Mouse (Mus musculus) heart, postnatal 0 days (tissue): ENCODE measurements around the gene Sat2. TPM values are rescaled to one million over a fixed set of nuclear protein-coding genes. Genes with fewer than 3 reads are reported as not detected.

Experiments used
- ATAC-seq: fragments of 200-750 bp; cut with Nextera tagmentation; 2 replicates; pipeline ENCODE4 v1.8.0; 2017; ENCODE audit warnings: low read depth, moderate number of reproducible peaks, moderate library complexity; ENCODE audit not compliant: insufficient read depth
- DNase-seq: peaks from one replicate; pipeline ENCODE4 v3.0.0-alpha.2; 2016; ENCODE audit warnings: low spot score
- H3K27ac ChIP-seq: fragments of 300-500 bp; sonication (generic); 2 replicates; pipeline ENCODE4 v1.5.1; 2014; ENCODE audit warnings: low read depth, mild to moderate bottlenecking
- H3K27me3 ChIP-seq: fragments of 300-500 bp; sonication (generic); 2 replicates; pipeline ENCODE4 v1.6.1; 2014; ENCODE audit warnings: low read length, mixed read lengths; ENCODE audit not compliant: control insufficient read depth, insufficient read depth
- H3K36me3 ChIP-seq: fragments of 300-500 bp; sonication (generic); replicated peaks from 2 replicates; pipeline ENCODE4 v1.6.1; 2014; ENCODE audit warnings: low read length, mixed read lengths; ENCODE audit not compliant: control insufficient read depth, insufficient read depth
- H3K4me1 ChIP-seq: fragments of 300-500 bp; sonication (generic); 2 replicates; pipeline ENCODE4 v1.6.1; 2014; ENCODE audit warnings: antibody characterized with exemption; ENCODE audit not compliant: control insufficient read depth, insufficient read depth
- H3K4me2 ChIP-seq: fragments of 300-500 bp; sonication (generic); 2 replicates; pipeline ENCODE4 v1.6.1; 2014; ENCODE audit warnings: low read depth, mild to moderate bottlenecking, low read length, moderate library complexity
- H3K4me3 ChIP-seq: fragments of 300-500 bp; sonication (generic); 2 replicates; pipeline ENCODE4 v1.5.1; 2014; ENCODE audit warnings: low read depth, low read length
- H3K9ac ChIP-seq: fragments of 300-500 bp; sonication (generic); replicated peaks from 2 replicates; pipeline ENCODE4 v1.6.1; 2014; ENCODE audit warnings: low read depth, low read length, mixed read lengths
- H3K9me3 ChIP-seq: fragments of 300-500 bp; sonication (generic); replicated peaks from 2 replicates; pipeline ENCODE4 v1.6.1; 2016; ENCODE audit warnings: low read length; ENCODE audit not compliant: control insufficient read depth
- CTCF ChIP-seq: IDR thresholded peaks from 2 replicates; pipeline ENCODE4 v1.5.1; 2016; ENCODE audit warnings: antibody characterized with exemption, control low read depth, low read depth
- EP300 ChIP-seq: IDR thresholded peaks from 2 replicates; pipeline ENCODE4 v1.6.1; 2016; ENCODE audit warnings: antibody characterized with exemption, low read depth
- WGBS: fragments of 180-500 bp; shearing (Covaris S2); extraction: QIAGEN DNeasy Blood & Tissue Kit; methylation state at CpG from one replicate; pipeline ENCODE4 v1.1.7; 2014; 5-methylcytosine and 5-hydroxymethylcytosine counted together
- polyA plus RNA-seq: library from polyadenylated mRNA; unstranded; fragments of >200 nt; fragmentation: Nextera tagmentation; extraction: Ambion mirVana; gene quantifications from 2 replicates; pipeline ENCODE4 v1.2.1, GENCODE M21; 2015
- total RNA-seq: library from RNA; depleted of rRNA; stranded (reverse); fragments of >200 nt; gene quantifications from 2 replicates; pipeline ENCODE4 v1.2.3, GENCODE M21; 2014; ENCODE audit warnings: low replicate concordance

Sat2 gene
- total and polyA plus RNA-seq, 2 experiments from 2014 or later: 7.3 to 18.8 TPM

GRCm38 (mm10) chr11:69584008-69584407 lies 37.8 kb upstream of the Sat2 start:
- Histone ChIP-seq H3K4me3 (no peak overlapping the region), H3K27ac (no peak overlapping the region), H3K9me3 (no peaks in the 10 kb centered on the region), H3K27me3 (no peaks in the 10 kb centered on the region), H3K9ac (no peak overlapping the region), H3K4me2 (no peak overlapping the region), H3K4me1 (peaks cover 8% of the 10 kb centered on the region; the same call in 1 of the 2 replicates), H3K36me3 (peaks cover 20% of the 10 kb centered on the region)
- TF ChIP-seq CTCF (no peak), EP300 (no peak)
- DNase-seq (no peak), ATAC-seq (no peak)
- WGBS: 79% methylated on average over 7 of the region's 7 CpGs

- H3K9me3 ChIP-seq: no peaks in the 10 kb centered on the region
- H3K4me2 ChIP-seq: no peak overlapping the region
- no peak overlapping the region for H3K27ac ChIP-seq
- WGBS: 95% methylated on average over 13 of the region's 13 CpGs
- no peak overlapping the region for H3K4me3 ChIP-seq
- DNase-seq: no peak
- H3K27me3 ChIP-seq: no peaks in the 10 kb centered on the region
- no peak overlapping the region for H3K9ac ChIP-seq
- H3K36me3 ChIP-seq: peaks cover 29% of the 10 kb centered on the region
- peaks cover 8% of the 10 kb centered on the region; the same call in 1 of the 2 replicates for H3K4me1 ChIP-seq
- no peak for ATAC-seq
- TF ChIP-seq CTCF (no peak), EP300 (no peak)
Observed at GRCm38 (mm10) chr11:69584937-69585336, 36.9 kb upstream of the Sat2 start.

GRCm38 (mm10) chr11:69585718-69586325 lies 36.0 kb upstream of the Sat2 start:
- H3K4me3 ChIP-seq: no peak overlapping the region
- peaks cover 38% of the 10 kb centered on the region for H3K36me3 ChIP-seq
- WGBS: 62% methylated on average over 7 of the region's 7 CpGs
- H3K27ac ChIP-seq: no peak overlapping the region
- ATAC-seq (no peak), DNase-seq (no peak)
- H3K9me3 ChIP-seq: no peaks in the 10 kb centered on the region
- TF ChIP-seq CTCF (no peak), EP300 (no peak)
- no peak overlapping the region for H3K4me2 ChIP-seq
- H3K27me3 ChIP-seq: no peaks in the 10 kb centered on the region
- H3K9ac ChIP-seq: no peak overlapping the region; the same call in 1 of the 2 replicates
- peaks cover 8% of the 10 kb centered on the region; the same call in 1 of the 2 replicates for H3K4me1 ChIP-seq

GRCm38 (mm10) chr11:69589207-69589834 lies 32.5 kb upstream of the Sat2 start:
- Histone ChIP-seq H3K4me3 (no peak overlapping the region), H3K9me3 (no peaks in the 10 kb centered on the region), H3K4me1 (no peaks in the 10 kb centered on the region), H3K9ac (no peak overlapping the region), H3K4me2 (no peak overlapping the region), H3K36me3 (peaks cover 59% of the 10 kb centered on the region), H3K27me3 (no peaks in the 10 kb centered on the region), H3K27ac (no peak overlapping the region)
- WGBS: 84% methylated on average over 22 of the region's 22 CpGs
- ATAC-seq: no peak
- no peak for TF ChIP-seq EP300
- TF ChIP-seq CTCF: no peak
- no peak for DNase-seq

- H3K4me2 ChIP-seq: no peak overlapping the region
- DNase-seq (no peak), ATAC-seq (no peak)
- no peaks in the 10 kb centered on the region for H3K27me3 ChIP-seq
- WGBS: 95% methylated on average over 8 of the region's 8 CpGs
- no peaks in the 10 kb centered on the region for H3K9me3 ChIP-seq
- H3K27ac ChIP-seq: no peak overlapping the region
- no peak overlapping the region for H3K9ac ChIP-seq
- H3K4me3 ChIP-seq: no peak overlapping the region
- H3K36me3 ChIP-seq: peaks cover 59% of the 10 kb centered on the region
- no peaks in the 10 kb centered on the region for H3K4me1 ChIP-seq
- TF ChIP-seq CTCF (no peak), EP300 (no peak)
Observed at GRCm38 (mm10) chr11:69590622-69591021, 31.2 kb upstream of the Sat2 start.
